Mouse (Mus musculus): Measurements from ENCODE around the gene Synrg.

DNA sequence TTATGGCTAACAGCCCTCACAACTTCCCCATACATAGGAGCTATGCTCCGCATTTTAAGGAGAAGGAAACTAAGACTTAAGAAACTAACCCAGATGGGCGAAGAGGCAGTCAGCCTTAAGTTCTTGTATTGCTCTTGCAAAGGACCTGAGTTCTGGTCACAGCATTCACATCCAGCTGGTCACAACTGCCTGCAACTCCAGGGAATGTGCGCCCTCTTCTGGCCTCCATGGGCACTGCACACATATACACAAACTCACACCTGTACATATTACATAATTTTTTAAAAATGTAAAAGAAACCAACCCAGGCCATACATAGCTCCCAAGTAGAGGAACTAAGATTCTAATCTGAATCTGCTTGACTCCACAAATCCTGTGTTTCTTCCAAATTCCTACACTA is 37.1 kb upstream of the Synrg start:
- peak; percentile 86 for TF ChIP-seq CTCF (IDR thresholded peaks at IDR 0.05; ENCODE audit: low read depth, low read length)
- TF ChIP-seq POLR2A (IDR thresholded peaks at IDR 0.05; ENCODE audit: extremely low read depth, insufficient read depth, low read length): no peak

Data from liver, adult 2 months (tissue).